Mouse (Mus musculus) layer of hippocampus, adult 9-10 months (tissue): ENCODE measurements around the gene Ccdc134.
"Not testable (repeated sequence)": the region's sequence is repeated elsewhere in the genome, so short reads cannot be mapped to it uniquely, and the experiment has no call there.

ENCODE experiments used
- DNase-seq: peaks from one replicate; pipeline ENCODE4 v3.0.0; 2022; ENCODE audit warnings: low spot score

Gene Ccdc134

GRCm38 (mm10) chr15:82127426-82128374 is at the start of gene Ccdc134:
Ccdc134 (plus strand) TSS chr15:82127922.
- peak; percentile 92 for DNase-seq

- DNase-seq, result no peak
These were observed 47.8 kb upstream of the Ccdc134 start for GRCm38 (mm10) chr15:82079883-82080282.

GRCm38 (mm10) chr15:82081161-82081560 is 46.6 kb upstream of the Ccdc134 start:
- DNase-seq, result peak; percentile 33

- no peak for DNase-seq
These were observed 42.1 kb upstream of the Ccdc134 start for GRCm38 (mm10) chr15:82085606-82086005.

- DNase-seq, result no peak
These were observed 41.6 kb upstream of the Ccdc134 start for GRCm38 (mm10) chr15:82086131-82086530.

- DNase-seq, result no peak
These were observed 40.5 kb upstream of the Ccdc134 start for GRCm38 (mm10) chr15:82087266-82087665.

- DNase-seq, result no peak
These were observed 36.7 kb upstream of the Ccdc134 start for GRCm38 (mm10) chr15:82091061-82091460.

GRCm38 (mm10) chr15:82106953-82107555 is 20.7 kb upstream of the Ccdc134 start:
- peak; percentile 18 for DNase-seq

GRCm38 (mm10) chr15:82120544-82120943 is 7.2 kb upstream of the Ccdc134 start:
- DNase-seq, result no peak

GRCm38 (mm10) chr15:82126690-82127089 is 1.0 kb upstream of the Ccdc134 start:
- DNase-seq, result not testable (repeated sequence)

GRCm38 (mm10) chr15:82128398-82128797 is 676 bp downstream of the Ccdc134 start:
- no peak for DNase-seq

- no peak for DNase-seq
These were observed 2.9 kb downstream of the Ccdc134 start for GRCm38 (mm10) chr15:82130599-82130998.

- DNase-seq, result no peak
These were observed 7.7 kb downstream of the Ccdc134 start for GRCm38 (mm10) chr15:82135372-82135771.

- peak; percentile 71 for DNase-seq
These were observed 10.8 kb downstream of the Ccdc134 start for GRCm38 (mm10) chr15:82138565-82138964.

- no peak for DNase-seq
These were observed 11.5 kb downstream of the Ccdc134 start for GRCm38 (mm10) chr15:82139196-82139595.

- no peak for DNase-seq
These were observed 12.6 kb downstream of the Ccdc134 start for GRCm38 (mm10) chr15:82140355-82140754.

- DNase-seq, result no peak
These were observed 16.4 kb downstream of the Ccdc134 start for GRCm38 (mm10) chr15:82144157-82144556.

GRCm38 (mm10) chr15:82145408-82145807 is 17.7 kb downstream of the Ccdc134 start:
- no peak for DNase-seq

GRCm38 (mm10) chr15:82145851-82146769 is 18.4 kb downstream of the Ccdc134 start:
- DNase-seq, result no peak

- DNase-seq, result peak; percentile 96
These were observed 19.3 kb downstream of the Ccdc134 start, which contains the start of gene Srebf2 for GRCm38 (mm10) chr15:82146770-82147610. Srebf2 (plus strand) TSS chr15:82147181.

- DNase-seq, result no peak
These were observed 19.9 kb downstream of the Ccdc134 start for GRCm38 (mm10) chr15:82147611-82148111.
